Mouse (Mus musculus): ENCODE measurements at regions not wholly inside any gene's neighbourhood (a gene's known extent, or its start where the extent isn't known, plus 50 kb on each side); places are given as distances from the start of the nearest gene placed in this dataset.

GRCm38 (mm10) chr15:31125784-31126183, 98.3 kb upstream of the Dap start:
- 86% methylated on average over 1 of the region's 1 CpGs for WGBS
- H3K27me3 ChIP-seq (ENCODE audit: control insufficient read depth, insufficient read depth, low read length): no peaks in the 10 kb centered on the region
- no peak overlapping the region for H3K4me3 ChIP-seq (replicated peaks; ENCODE audit: low read depth, low read length)
- H3K4me1 ChIP-seq (ENCODE audit: control insufficient read depth, insufficient read depth, low read length): no peaks in the 10 kb centered on the region
- no peak overlapping the region for H3K9ac ChIP-seq (replicated peaks; ENCODE audit: low read length)
- DNase-seq (no peak), ATAC-seq (ENCODE audit: low FRiP score, low TSS enrichment) (no peak)
- no peak overlapping the region for H3K27ac ChIP-seq (replicated peaks; ENCODE audit: low read depth, low read length)
- no peak overlapping the region for H3K4me2 ChIP-seq (ENCODE audit: low read length)
- no peaks in the 10 kb centered on the region for H3K36me3 ChIP-seq (ENCODE audit: control insufficient read depth, insufficient read depth, low read length)
- no peaks in the 10 kb centered on the region for H3K9me3 ChIP-seq (ENCODE audit: control insufficient read depth, low read length)

DNA sequence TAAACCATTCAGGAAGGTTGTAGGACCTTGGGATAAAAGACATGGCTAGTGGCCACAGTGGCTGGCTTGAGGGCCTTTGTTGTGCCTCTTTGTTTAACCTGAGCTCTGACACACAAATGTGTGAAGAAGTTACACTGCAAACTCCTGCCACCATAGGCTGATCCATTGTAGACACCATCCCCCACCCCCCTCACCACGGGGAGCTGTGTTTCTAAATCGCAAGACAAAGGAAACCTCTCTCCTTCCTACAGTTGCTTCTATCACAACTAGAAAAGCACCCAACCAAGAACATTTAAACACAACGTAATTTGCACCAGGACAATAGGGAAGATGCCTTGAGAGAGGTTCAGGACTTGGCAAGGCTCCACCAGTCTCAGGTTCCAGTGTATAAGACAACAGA, 97.1 kb upstream of the Dap start:
- H3K9me3 ChIP-seq (ENCODE audit: control insufficient read depth, low read length): no peaks in the 10 kb centered on the region
- H3K36me3 ChIP-seq (ENCODE audit: control insufficient read depth, insufficient read depth, low read length): no peaks in the 10 kb centered on the region
- H3K4me1 ChIP-seq (ENCODE audit: control insufficient read depth, insufficient read depth, low read length): no peaks in the 10 kb centered on the region
- H3K4me3 ChIP-seq (replicated peaks; ENCODE audit: low read depth, low read length): no peak overlapping the region
- no peak overlapping the region for H3K9ac ChIP-seq (replicated peaks; ENCODE audit: low read length)
- no peak overlapping the region for H3K4me2 ChIP-seq (ENCODE audit: low read length)
- WGBS: 29% methylated on average over 3 of the region's 3 CpGs
- DNase-seq: no peak
- H3K27me3 ChIP-seq (ENCODE audit: control insufficient read depth, insufficient read depth, low read length): no peaks in the 10 kb centered on the region
- H3K27ac ChIP-seq (replicated peaks; ENCODE audit: low read depth, low read length): no peak overlapping the region
- ATAC-seq (ENCODE audit: low FRiP score, low TSS enrichment): no peak

DNA sequence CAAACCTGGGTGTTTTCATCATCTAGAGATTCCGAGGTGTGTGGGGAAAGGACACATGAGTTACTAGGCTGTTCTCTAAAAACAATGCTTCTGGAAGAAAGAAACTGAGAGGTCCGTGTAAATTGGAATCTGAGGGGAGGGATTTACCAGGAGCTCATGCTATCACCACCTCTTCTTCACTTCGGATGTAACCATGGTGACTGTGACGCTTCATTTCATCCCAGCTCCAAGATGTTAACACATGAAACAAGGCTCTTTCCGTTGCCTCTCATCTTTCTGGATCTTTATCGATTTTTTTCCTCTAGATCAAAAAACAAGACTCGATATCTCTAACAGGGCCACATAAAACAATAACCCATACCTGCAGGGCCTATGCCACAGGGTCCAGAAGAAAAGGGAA, 89.2 kb upstream of the Dap start:
- H3K4me2 ChIP-seq (ENCODE audit: low read length): no peak overlapping the region
- WGBS: 21% methylated on average over 7 of the region's 7 CpGs
- DNase-seq (peak; percentile 34), ATAC-seq (ENCODE audit: low FRiP score, low TSS enrichment) (no peak)
- H3K27me3 ChIP-seq (ENCODE audit: control insufficient read depth, insufficient read depth, low read length): no peaks in the 10 kb centered on the region
- H3K4me3 ChIP-seq (replicated peaks; ENCODE audit: low read depth, low read length): no peak overlapping the region
- H3K9ac ChIP-seq (replicated peaks; ENCODE audit: low read length): no peak overlapping the region
- H3K36me3 ChIP-seq (ENCODE audit: control insufficient read depth, insufficient read depth, low read length): no peaks in the 10 kb centered on the region
- no peak overlapping the region for H3K27ac ChIP-seq (replicated peaks; ENCODE audit: low read depth, low read length)
- no peaks in the 10 kb centered on the region for H3K9me3 ChIP-seq (ENCODE audit: control insufficient read depth, low read length)
- no peaks in the 10 kb centered on the region for H3K4me1 ChIP-seq (ENCODE audit: control insufficient read depth, insufficient read depth, low read length)

GRCm38 (mm10) chr15:31138637-31139036, 85.5 kb upstream of the Dap start:
- no peaks in the 10 kb centered on the region for H3K9me3 ChIP-seq (ENCODE audit: control insufficient read depth, low read length)
- H3K9ac ChIP-seq (replicated peaks; ENCODE audit: low read length): no peak overlapping the region
- H3K36me3 ChIP-seq (ENCODE audit: control insufficient read depth, insufficient read depth, low read length): no peaks in the 10 kb centered on the region
- 93% methylated on average over 6 of the region's 6 CpGs for WGBS
- no peak overlapping the region for H3K4me3 ChIP-seq (replicated peaks; ENCODE audit: low read depth, low read length)
- no peak overlapping the region for H3K4me2 ChIP-seq (ENCODE audit: low read length)
- no peaks in the 10 kb centered on the region for H3K4me1 ChIP-seq (ENCODE audit: control insufficient read depth, insufficient read depth, low read length)
- H3K27ac ChIP-seq (replicated peaks; ENCODE audit: low read depth, low read length): no peak overlapping the region
- DNase-seq (no peak), ATAC-seq (ENCODE audit: low FRiP score, low TSS enrichment) (no peak)
- H3K27me3 ChIP-seq (ENCODE audit: control insufficient read depth, insufficient read depth, low read length): no peaks in the 10 kb centered on the region

- ATAC-seq (ENCODE audit: low FRiP score, low TSS enrichment): no peak
- Histone ChIP-seq H3K9me3 (ENCODE audit: control insufficient read depth, low read length) (no peaks in the 10 kb centered on the region), H3K27ac (replicated peaks; ENCODE audit: low read depth, low read length) (no peak overlapping the region), H3K36me3 (ENCODE audit: control insufficient read depth, insufficient read depth, low read length) (no peaks in the 10 kb centered on the region), H3K4me2 (ENCODE audit: low read length) (no peak overlapping the region), H3K27me3 (ENCODE audit: control insufficient read depth, insufficient read depth, low read length) (no peaks in the 10 kb centered on the region), H3K4me3 (replicated peaks; ENCODE audit: low read depth, low read length) (no peak overlapping the region), H3K9ac (replicated peaks; ENCODE audit: low read length) (no peak overlapping the region), H3K4me1 (ENCODE audit: control insufficient read depth, insufficient read depth, low read length) (no peaks in the 10 kb centered on the region)
- 85% methylated on average over 4 of the region's 4 CpGs for WGBS
- DNase-seq: no peak
Measured at GRCm38 (mm10) chr15:31141750-31142149, 82.4 kb upstream of the Dap start.

DNA sequence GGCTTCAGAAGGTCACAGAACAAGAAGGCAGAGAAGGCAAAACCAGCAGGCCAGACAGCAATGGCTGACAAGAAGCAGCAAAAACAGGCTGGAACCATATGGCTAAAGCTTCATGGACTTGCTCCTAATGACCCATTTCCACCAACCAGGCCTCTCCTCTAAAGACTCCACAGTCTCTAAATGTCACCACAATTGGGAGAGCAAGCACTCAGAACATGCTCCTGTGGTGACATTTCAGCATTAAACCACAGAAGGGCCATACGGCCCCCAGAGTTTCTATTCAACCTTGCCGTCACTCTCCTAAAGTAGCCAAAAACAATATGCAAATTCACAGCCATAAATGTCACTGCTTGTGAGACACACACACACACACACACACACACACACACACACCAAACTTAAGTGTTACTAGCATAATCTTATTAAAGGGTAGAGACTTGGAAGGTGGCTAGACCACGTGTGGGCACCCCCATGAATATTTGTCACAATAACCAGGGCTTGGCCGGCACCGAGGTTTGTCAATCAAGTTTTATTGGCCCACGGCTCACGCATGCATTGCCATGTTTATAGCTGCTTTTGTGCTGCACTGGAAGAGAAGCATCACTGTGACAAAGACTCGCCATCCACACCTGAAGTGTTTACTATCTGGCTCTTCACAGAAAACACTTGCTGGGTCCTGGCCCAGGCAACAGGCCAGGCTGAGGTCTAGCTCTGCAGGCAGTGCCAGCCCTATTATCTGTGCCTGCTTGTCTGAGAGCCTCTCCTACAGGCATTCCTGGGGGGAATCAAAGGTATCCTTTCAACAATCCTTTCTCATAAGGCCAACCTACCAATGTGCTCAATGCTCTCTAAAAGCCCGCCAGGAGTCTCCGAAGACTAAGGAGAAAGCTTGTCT, 75.6 kb upstream of the Dap start:
- H3K4me3 ChIP-seq (replicated peaks; ENCODE audit: low read depth, low read length): no peak overlapping the region
- H3K9ac ChIP-seq (replicated peaks; ENCODE audit: low read length): no peak overlapping the region
- 83% methylated on average over 10 of the region's 10 CpGs for WGBS
- H3K4me1 ChIP-seq (ENCODE audit: control insufficient read depth, insufficient read depth, low read length): 0 out of 2 replicates have a peak, but pooled peaks cover 4% of the 10 kb centered on the region
- no peaks in the 10 kb centered on the region for H3K36me3 ChIP-seq (ENCODE audit: control insufficient read depth, insufficient read depth, low read length)
- no peak for DNase-seq
- no peak overlapping the region for H3K4me2 ChIP-seq (ENCODE audit: low read length)
- no peaks in the 10 kb centered on the region for H3K27me3 ChIP-seq (ENCODE audit: control insufficient read depth, insufficient read depth, low read length)
- no peaks in the 10 kb centered on the region for H3K9me3 ChIP-seq (ENCODE audit: control insufficient read depth, low read length)
- no peak for ATAC-seq (ENCODE audit: low FRiP score, low TSS enrichment)
- H3K27ac ChIP-seq (replicated peaks; ENCODE audit: low read depth, low read length): no peak overlapping the region

DNA sequence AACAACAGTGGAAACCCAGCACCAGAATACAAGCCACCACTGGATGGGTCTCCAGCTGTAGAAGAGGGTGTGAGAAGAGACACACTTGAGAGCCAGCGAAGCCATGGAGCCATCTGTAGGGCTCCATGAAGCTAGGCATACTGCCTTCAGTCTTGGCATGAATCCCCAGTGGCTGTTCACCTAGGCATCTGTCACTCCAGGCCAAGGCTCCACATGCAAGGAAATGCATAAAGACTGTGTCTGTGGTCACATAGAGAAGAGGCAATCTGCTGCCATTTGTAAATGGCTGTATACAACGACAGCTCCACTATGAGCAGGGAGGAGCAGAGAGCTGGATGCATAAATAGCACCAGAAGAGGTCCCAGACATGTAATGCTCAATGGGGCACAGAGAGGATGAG, 74.3 kb upstream of the Dap start:
- 79% methylated on average over 2 of the region's 2 CpGs for WGBS

DNA sequence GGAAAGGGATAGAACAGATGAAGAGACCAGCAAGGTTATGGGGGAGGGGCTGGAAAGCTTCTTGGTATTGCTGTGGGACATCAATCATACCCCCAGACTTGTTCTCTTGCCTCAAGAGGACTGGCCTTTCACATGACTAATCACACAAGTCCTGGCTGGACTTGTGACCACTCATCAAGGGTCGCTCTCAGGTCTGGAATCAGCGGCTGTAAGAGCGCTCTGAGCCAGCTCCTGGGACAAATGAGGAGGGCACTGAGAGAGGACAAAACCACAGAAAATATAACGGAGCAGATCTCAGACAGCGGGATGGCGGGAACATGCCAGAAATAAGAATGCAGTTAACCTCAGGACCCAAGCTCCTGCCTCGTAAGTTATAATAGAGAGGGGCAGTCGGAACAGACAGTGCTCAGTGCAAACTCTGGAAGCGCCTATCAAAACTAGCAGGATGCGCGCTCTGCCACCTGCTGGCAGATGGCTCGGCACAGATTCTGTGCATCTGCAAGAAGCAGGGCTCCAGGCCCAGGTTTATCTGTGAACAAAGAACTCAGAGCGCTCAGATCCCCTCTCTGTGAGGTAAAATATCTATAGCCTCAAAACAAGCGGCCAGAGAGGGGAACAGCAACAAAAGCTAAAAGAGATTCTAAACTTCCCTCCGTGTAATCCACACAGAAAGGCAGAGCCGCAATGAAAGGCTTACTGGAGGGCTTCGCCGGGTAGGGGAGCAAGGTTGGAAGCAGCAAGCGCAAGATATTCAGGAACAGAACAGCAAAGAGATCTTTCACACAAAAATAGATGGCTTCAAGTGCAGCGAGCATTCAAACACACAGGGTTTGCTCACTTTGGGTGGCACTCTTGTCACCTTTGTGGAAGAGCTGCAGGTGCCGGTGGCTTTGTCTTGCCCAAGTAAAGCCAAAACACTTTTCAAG, 73.3 kb upstream of the Dap start:
- Histone ChIP-seq H3K9ac (replicated peaks; ENCODE audit: low read length) (peak overlapping the region; percentile 18; the same call in 1 of the 2 replicates), H3K4me1 (ENCODE audit: control insufficient read depth, insufficient read depth, low read length) (0 out of 2 replicates have a peak, but pooled peaks cover 4% of the 10 kb centered on the region), H3K36me3 (ENCODE audit: control insufficient read depth, insufficient read depth, low read length) (no peaks in the 10 kb centered on the region), H3K27ac (replicated peaks; ENCODE audit: low read depth, low read length) (0 out of 2 replicates have a peak overlapping the region, but pooled peaks have one; percentile 14), H3K4me2 (ENCODE audit: low read length) (peak overlapping the region; percentile 35), H3K9me3 (ENCODE audit: control insufficient read depth, low read length) (no peaks in the 10 kb centered on the region), H3K27me3 (ENCODE audit: control insufficient read depth, insufficient read depth, low read length) (no peaks in the 10 kb centered on the region), H3K4me3 (replicated peaks; ENCODE audit: low read depth, low read length) (no peak overlapping the region)
- ATAC-seq (ENCODE audit: low FRiP score, low TSS enrichment) (peak; percentile 84; the same call in 1 of the 2 replicates), DNase-seq (peak; percentile 93)
- WGBS: 20% methylated on average over 21 of the region's 21 CpGs

More for the DNA sequence above, 74.3 kb upstream of the Dap start:
- H3K4me3 ChIP-seq (replicated peaks; ENCODE audit: low read depth, low read length): no peak overlapping the region
- no peaks in the 10 kb centered on the region for H3K27me3 ChIP-seq (ENCODE audit: control insufficient read depth, insufficient read depth, low read length)
- DNase-seq (no peak), ATAC-seq (ENCODE audit: low FRiP score, low TSS enrichment) (no peak)
- no peak overlapping the region for H3K9ac ChIP-seq (replicated peaks; ENCODE audit: low read length)
- H3K9me3 ChIP-seq (ENCODE audit: control insufficient read depth, low read length): no peaks in the 10 kb centered on the region
- no peaks in the 10 kb centered on the region for H3K36me3 ChIP-seq (ENCODE audit: control insufficient read depth, insufficient read depth, low read length)
- H3K4me1 ChIP-seq (ENCODE audit: control insufficient read depth, insufficient read depth, low read length): 0 out of 2 replicates have a peak, but pooled peaks cover 4% of the 10 kb centered on the region
- no peak overlapping the region for H3K27ac ChIP-seq (replicated peaks; ENCODE audit: low read depth, low read length)
- no peak overlapping the region for H3K4me2 ChIP-seq (ENCODE audit: low read length)
